Mouse (Mus musculus) embryonic facial prominence, embryonic 12.5 days (tissue): ENCODE measurements around the gene Cpvl. TPM values are rescaled to one million over a fixed set of nuclear protein-coding genes. Genes with fewer than 3 reads are reported as not detected.

Source experiments
- ATAC-seq: fragments of 200-750 bp; cut with Nextera tagmentation; 2 replicates; pipeline ENCODE4 v1.8.0; 2017; ENCODE audit not compliant: insufficient number of reproducible peaks, insufficient read depth, low FRiP score, low TSS enrichment
- H3K27ac ChIP-seq: fragments of 300-500 bp; sonication (generic); 2 replicates; pipeline ENCODE4 v1.5.1; 2016; ENCODE audit warnings: mild to moderate bottlenecking
- H3K27me3 ChIP-seq: fragments of 300-500 bp; sonication (generic); 2 replicates; pipeline ENCODE4 v1.6.1; 2016; ENCODE audit warnings: mild to moderate bottlenecking, moderate library complexity
- H3K36me3 ChIP-seq: fragments of 300-500 bp; sonication (generic); 2 replicates; pipeline ENCODE4 v1.6.1; 2016; ENCODE audit warnings: mild to moderate bottlenecking
- H3K4me1 ChIP-seq: fragments of 300-500 bp; sonication (generic); 2 replicates; pipeline ENCODE4 v1.6.1; 2016
- H3K4me2 ChIP-seq: fragments of 300-500 bp; sonication (generic); replicated peaks from 2 replicates; pipeline ENCODE4 v1.6.1; 2016; ENCODE audit warnings: mild to moderate bottlenecking, moderate library complexity
- H3K4me3 ChIP-seq: fragments of 300-500 bp; sonication (generic); 2 replicates; pipeline ENCODE4 v1.5.1; 2016; ENCODE audit warnings: mild to moderate bottlenecking
- H3K9ac ChIP-seq: fragments of 300-500 bp; sonication (generic); 2 replicates; pipeline ENCODE4 v1.6.1; 2016; ENCODE audit warnings: mild to moderate bottlenecking, moderate library complexity
- H3K9me3 ChIP-seq: fragments of 300-500 bp; sonication (generic); 2 replicates; pipeline ENCODE4 v1.6.1; 2016; ENCODE audit warnings: mild to moderate bottlenecking, moderate library complexity
- WGBS: fragments of 180-500 bp; shearing (Covaris S2); methylation state at CpG from one replicate; pipeline ENCODE4 v1.1.7; 2016; 5-methylcytosine and 5-hydroxymethylcytosine counted together
- polyA plus RNA-seq: library from polyadenylated mRNA; unstranded; fragments of >200 nt; fragmentation: Nextera tagmentation; extraction: Ambion mirVana; gene quantifications from 2 replicates; pipeline ENCODE4 v1.2.1, GENCODE M21; 2016

Cpvl gene
- polyA plus RNA-seq, 1 experiment from 2014 or later: not detected

DNA sequence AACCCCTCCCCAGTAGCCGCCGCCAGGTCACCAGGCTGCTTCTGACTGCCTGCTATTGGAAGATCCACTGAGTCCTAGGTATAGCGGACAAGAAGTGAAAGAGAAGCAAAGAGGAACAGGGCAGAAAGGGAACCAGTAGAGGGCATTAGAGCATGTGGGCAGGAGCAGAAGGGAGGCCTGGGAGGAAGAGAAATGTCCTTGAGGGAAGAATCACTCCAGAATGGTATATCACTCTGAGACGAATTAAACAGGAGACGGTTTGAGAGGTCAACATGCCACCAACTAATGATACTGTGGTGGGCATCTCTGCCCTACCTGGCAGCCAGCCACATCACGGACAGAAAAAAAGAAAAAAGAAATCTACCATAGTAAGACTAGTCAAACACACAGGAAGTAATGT lies 9.9 kb downstream of the Cpvl start:
- H3K4me2 ChIP-seq: no peak overlapping the region
- no peak overlapping the region for H3K9ac ChIP-seq
- no peaks in the 10 kb centered on the region for H3K9me3 ChIP-seq
- H3K36me3 ChIP-seq: no peaks in the 10 kb centered on the region
- H3K27me3 ChIP-seq: no peaks in the 10 kb centered on the region
- no peak for ATAC-seq
- 83% methylated on average over 6 of the region's 6 CpGs for WGBS
- H3K27ac ChIP-seq: no peak overlapping the region
- peaks cover 11% of the 10 kb centered on the region for H3K4me1 ChIP-seq
- no peak overlapping the region for H3K4me3 ChIP-seq

DNA sequence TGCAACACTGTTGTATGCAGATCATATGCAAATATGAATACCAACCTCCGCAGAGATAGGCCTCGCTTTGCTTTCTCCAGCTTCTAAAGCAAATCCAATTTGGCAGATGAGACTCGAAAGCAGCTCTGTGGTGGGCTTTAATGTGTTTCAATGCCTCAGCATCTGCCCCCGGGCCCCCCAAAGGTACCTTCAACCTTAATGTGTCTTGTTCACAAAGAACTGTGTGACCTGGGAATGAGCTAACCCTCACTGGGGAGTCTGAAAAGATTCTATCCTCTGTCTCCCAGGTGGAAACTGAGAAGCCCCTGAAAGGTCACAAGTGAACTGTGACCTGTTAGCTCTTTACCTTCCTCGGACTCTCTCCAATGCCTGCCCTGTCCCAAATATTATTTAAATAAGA lies 11.9 kb downstream of the Cpvl start:
- no peak overlapping the region for H3K9ac ChIP-seq
- no peaks in the 10 kb centered on the region for H3K9me3 ChIP-seq
- H3K36me3 ChIP-seq: no peaks in the 10 kb centered on the region
- no peak for ATAC-seq
- H3K4me2 ChIP-seq: no peak overlapping the region
- H3K27me3 ChIP-seq: no peaks in the 10 kb centered on the region
- WGBS: 67% methylated on average over 5 of the region's 5 CpGs
- H3K27ac ChIP-seq: no peak overlapping the region
- no peak overlapping the region for H3K4me3 ChIP-seq
- peaks cover 19% of the 10 kb centered on the region for H3K4me1 ChIP-seq

DNA sequence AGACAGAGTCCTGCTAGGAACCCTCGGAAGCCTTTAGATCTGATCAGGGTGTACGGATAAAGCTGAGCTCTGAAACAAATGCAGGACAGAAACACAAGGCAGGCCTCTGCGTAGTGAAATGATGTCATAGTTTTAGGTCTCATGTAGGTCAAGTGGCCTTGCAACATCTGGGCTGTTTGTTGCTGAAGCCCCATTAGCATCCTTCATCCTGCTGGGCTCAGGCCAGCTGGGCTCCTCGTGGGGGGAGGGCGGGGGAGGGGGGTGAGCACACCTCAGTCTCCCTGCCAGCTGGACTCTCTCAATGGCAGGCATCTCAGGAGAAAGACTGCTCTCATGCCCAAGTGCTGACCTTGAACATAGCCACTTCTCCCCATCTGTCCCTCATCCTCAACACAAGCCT lies 12.6 kb downstream of the Cpvl start:
- no peak overlapping the region for H3K27ac ChIP-seq

DNA sequence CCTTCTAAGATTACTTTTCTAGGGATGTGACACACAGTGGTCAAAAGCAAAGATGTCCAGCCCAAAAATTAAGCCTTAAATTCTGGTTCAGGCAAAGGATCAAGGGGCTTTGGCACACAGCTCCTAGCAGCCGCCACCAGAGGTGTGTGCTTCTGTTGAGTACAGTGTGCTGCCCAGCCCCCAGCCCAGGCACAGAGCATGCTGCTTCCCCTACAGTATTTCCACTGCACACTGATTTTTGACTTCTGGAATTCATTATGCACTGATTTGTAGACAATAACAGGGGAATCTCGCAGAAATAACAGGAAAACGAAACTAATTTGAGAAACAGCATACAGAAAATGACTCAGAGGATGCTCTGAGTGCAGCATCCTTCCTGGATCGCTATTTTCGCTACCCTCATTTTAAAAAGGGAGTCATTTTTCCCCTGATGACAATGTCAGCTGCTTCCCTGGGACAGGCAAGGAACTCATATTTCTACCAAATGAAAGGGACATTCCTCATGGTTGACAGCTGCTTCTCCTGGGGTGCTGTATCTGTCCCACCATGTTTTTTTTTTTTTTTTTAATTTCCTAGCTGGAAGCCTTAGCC lies 14.5 kb downstream of the Cpvl start:
- Histone ChIP-seq H3K4me3 (no peak overlapping the region), H3K27ac (peak overlapping the region; percentile 61), H3K4me2 (no peak overlapping the region), H3K27me3 (no peaks in the 10 kb centered on the region), H3K9me3 (no peaks in the 10 kb centered on the region), H3K4me1 (peaks cover 19% of the 10 kb centered on the region), H3K36me3 (no peaks in the 10 kb centered on the region), H3K9ac (no peak overlapping the region)
- ATAC-seq: no peak
- WGBS: 42% methylated on average over 5 of the region's 5 CpGs

More for the DNA sequence above, 12.6 kb downstream of the Cpvl start:
- H3K9me3 ChIP-seq: no peaks in the 10 kb centered on the region
- WGBS: 44% methylated on average over 4 of the region's 5 CpGs
- no peak overlapping the region for H3K9ac ChIP-seq
- ATAC-seq: no peak
- no peak overlapping the region for H3K4me3 ChIP-seq
- no peak overlapping the region for H3K4me2 ChIP-seq
- no peaks in the 10 kb centered on the region for H3K36me3 ChIP-seq
- H3K4me1 ChIP-seq: peaks cover 19% of the 10 kb centered on the region
- no peaks in the 10 kb centered on the region for H3K27me3 ChIP-seq

DNA sequence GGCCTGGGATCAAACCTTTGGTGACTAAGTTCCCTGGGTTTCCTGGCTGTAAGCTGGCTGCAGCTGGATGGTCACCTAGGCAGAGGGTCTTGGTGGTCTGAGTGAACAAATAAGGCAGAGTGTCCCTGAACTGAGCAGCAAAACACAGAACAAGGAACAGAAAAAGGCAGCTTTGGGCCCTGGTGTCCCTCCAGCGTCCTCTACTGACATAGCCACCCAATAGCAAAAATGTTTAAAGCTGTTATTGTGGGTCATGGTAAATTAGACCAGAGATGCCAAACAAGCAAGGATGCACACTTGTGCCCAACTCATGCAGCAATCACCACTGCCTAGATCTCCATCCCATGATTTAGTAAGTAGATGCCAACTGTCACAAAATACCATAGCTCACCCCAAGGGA lies 16.5 kb downstream of the Cpvl start:
- Histone ChIP-seq H3K36me3 (no peaks in the 10 kb centered on the region), H3K4me3 (no peak overlapping the region), H3K27me3 (no peaks in the 10 kb centered on the region), H3K9ac (no peak overlapping the region), H3K4me2 (no peak overlapping the region), H3K4me1 (peaks cover 19% of the 10 kb centered on the region), H3K27ac (no peak overlapping the region), H3K9me3 (no peaks in the 10 kb centered on the region)
- ATAC-seq: no peak
- WGBS: 58% methylated on average over 1 of the region's 1 CpGs

DNA sequence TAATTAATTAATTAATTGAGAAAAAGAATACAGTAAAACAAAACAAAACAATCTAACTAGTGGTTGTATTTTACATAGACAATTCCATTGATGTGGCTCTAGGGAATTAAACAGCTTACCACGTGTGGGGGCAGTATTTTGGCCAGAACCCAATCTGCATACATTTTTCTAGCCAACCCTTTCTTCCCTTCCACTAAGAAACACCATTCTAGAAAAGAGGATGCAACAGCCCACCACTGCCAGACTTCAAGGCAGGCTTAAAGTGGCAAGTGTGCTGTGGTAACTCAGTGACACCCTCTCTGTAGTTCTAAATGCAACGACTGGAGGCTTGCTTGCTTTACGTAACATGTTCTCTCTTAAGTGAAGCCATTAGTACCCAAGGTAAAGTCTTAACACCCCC lies 18.6 kb downstream of the Cpvl start:
- Histone ChIP-seq H3K4me1 (peaks cover 19% of the 10 kb centered on the region), H3K4me2 (no peak overlapping the region), H3K4me3 (no peak overlapping the region), H3K27me3 (no peaks in the 10 kb centered on the region), H3K36me3 (no peaks in the 10 kb centered on the region), H3K9me3 (no peaks in the 10 kb centered on the region), H3K27ac (no peak overlapping the region), H3K9ac (no peak overlapping the region)
- 63% methylated on average over 3 of the region's 3 CpGs for WGBS
- no peak for ATAC-seq

DNA sequence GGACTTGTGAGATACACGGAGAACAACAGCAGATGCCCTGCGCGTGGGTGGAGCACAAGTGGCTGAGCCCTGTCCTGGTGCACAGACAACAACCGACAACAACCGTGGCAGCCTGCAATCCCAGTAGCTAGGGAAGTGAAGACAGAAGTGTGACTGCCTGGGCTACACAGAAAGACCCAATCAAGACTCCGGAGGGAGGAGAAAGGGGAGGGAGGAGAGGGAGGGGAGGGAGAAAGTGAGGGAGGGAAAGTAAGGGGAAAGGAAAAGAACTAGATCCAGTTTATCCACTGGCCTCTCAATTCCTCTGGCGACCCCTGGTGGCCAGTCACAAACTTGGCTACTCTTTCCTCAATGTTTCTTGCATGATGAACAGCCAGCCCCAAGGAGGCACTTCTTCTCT lies 20.1 kb downstream of the Cpvl start:
- peaks cover 13% of the 10 kb centered on the region for H3K4me1 ChIP-seq
- H3K9ac ChIP-seq: no peak overlapping the region
- H3K4me2 ChIP-seq: peak overlapping the region; percentile 38
- ATAC-seq: peak; percentile 47; the same call in 1 of the 2 replicates
- no peaks in the 10 kb centered on the region for H3K36me3 ChIP-seq
- H3K9me3 ChIP-seq: no peaks in the 10 kb centered on the region
- no peak overlapping the region for H3K4me3 ChIP-seq
- H3K27me3 ChIP-seq: no peaks in the 10 kb centered on the region
- 14% methylated on average over 7 of the region's 7 CpGs for WGBS
- no peak overlapping the region for H3K27ac ChIP-seq

DNA sequence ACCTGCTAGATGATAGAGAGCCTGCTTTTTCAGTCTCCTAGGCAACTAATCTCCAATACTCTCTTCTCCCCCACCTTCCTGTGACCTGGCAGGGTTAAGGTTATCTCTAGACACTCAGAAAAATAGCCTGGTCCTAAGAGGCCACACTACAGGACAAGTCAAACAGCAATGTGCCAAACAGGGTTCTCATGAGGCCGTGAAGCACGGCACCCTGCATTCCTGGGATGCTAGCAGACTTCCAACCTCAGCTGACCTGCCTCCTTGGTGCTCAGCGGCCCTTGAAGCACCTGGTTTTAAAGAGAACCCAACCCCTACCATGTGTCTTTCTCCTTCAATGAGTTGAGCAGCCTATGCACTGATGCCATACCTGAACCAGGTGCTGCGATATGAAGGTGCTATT lies 22.0 kb downstream of the Cpvl start:
- Histone ChIP-seq H3K4me2 (no peak overlapping the region), H3K27ac (no peak overlapping the region), H3K4me3 (no peak overlapping the region), H3K27me3 (no peaks in the 10 kb centered on the region), H3K9ac (no peak overlapping the region), H3K9me3 (no peaks in the 10 kb centered on the region), H3K36me3 (no peaks in the 10 kb centered on the region), H3K4me1 (peaks cover 6% of the 10 kb centered on the region)
- ATAC-seq: no peak
- WGBS: 69% methylated on average over 4 of the region's 4 CpGs

DNA sequence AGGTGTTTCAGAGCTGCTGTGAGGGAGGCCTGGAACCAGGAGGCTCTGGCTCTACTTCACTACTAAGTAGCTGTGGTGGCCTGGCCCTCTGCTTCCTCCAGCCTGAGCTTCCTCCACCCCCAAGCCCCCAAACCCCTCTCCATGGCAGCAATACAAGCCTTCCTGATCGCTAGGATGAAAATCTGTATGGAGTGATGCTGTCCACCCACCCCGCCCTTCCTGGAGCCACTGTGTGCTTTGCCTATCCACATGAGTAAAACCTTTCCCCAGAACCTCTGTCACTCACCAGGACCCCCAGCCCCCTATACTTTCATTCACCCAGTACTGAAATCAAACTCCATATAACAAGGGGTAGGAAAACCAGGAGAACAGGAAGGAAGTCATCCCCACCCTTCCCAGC lies 22.6 kb downstream of the Cpvl start:
- H3K9me3 ChIP-seq: no peaks in the 10 kb centered on the region
- H3K4me3 ChIP-seq: no peak overlapping the region
- no peaks in the 10 kb centered on the region for H3K36me3 ChIP-seq
- H3K4me2 ChIP-seq: no peak overlapping the region
- no peak overlapping the region for H3K27ac ChIP-seq
- no peak for ATAC-seq
- H3K27me3 ChIP-seq: no peaks in the 10 kb centered on the region
- H3K9ac ChIP-seq: no peak overlapping the region
- peaks cover 12% of the 10 kb centered on the region for H3K4me1 ChIP-seq
- WGBS: 78% methylated on average over 2 of the region's 2 CpGs

DNA sequence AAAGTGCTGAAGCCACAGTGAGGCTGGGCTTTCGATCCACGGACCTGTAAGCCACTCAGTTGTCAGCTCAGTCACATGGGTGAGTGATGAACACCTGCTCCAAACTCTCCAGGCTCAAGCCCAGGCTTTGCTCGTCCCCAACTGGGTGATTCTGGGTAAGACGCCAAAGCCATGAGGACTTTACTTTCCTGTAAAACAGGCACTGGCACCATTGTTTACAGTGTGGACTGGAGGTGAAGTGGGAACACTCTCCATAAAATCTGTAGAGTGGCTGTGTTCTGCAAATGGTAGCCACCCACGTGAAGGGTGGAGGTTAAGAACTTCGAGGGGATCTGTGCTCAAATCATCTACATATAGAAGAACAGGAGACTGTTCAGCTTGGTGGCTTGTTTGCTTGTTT lies 23.2 kb downstream of the Cpvl start:
- WGBS: 78% methylated on average over 6 of the region's 6 CpGs
- no peaks in the 10 kb centered on the region for H3K27me3 ChIP-seq

DNA sequence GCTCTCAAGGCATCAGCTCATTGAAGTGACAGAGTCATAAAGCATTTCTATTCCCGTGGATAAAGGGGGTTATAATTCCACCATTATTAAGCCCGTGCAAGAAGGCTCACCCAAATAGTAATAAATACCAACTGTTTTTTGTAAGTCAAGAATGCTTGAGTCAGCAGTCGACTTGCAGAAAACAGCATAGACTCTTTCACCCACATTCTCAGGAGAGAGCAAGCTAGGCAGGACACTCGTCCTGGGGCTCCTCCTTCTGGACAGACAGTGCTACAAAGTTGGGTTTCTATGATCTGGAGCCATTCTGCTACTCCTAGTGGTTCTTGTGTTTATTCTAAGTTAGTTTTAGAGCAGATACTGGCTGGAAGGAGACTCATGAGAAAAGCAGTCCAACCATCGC lies 24.4 kb downstream of the Cpvl start:
- Histone ChIP-seq H3K27ac (no peak overlapping the region), H3K36me3 (no peaks in the 10 kb centered on the region), H3K4me2 (no peak overlapping the region), H3K9ac (no peak overlapping the region), H3K4me1 (peaks cover 25% of the 10 kb centered on the region), H3K27me3 (no peaks in the 10 kb centered on the region), H3K9me3 (no peaks in the 10 kb centered on the region), H3K4me3 (no peak overlapping the region)
- WGBS: 34% methylated on average over 5 of the region's 5 CpGs
- no peak for ATAC-seq

More for the DNA sequence above, 23.2 kb downstream of the Cpvl start:
- no peak for ATAC-seq
- no peaks in the 10 kb centered on the region for H3K9me3 ChIP-seq
- no peaks in the 10 kb centered on the region for H3K36me3 ChIP-seq
- H3K4me2 ChIP-seq: no peak overlapping the region
- H3K4me3 ChIP-seq: no peak overlapping the region
- no peak overlapping the region for H3K27ac ChIP-seq
- peaks cover 18% of the 10 kb centered on the region for H3K4me1 ChIP-seq
- H3K9ac ChIP-seq: no peak overlapping the region

DNA sequence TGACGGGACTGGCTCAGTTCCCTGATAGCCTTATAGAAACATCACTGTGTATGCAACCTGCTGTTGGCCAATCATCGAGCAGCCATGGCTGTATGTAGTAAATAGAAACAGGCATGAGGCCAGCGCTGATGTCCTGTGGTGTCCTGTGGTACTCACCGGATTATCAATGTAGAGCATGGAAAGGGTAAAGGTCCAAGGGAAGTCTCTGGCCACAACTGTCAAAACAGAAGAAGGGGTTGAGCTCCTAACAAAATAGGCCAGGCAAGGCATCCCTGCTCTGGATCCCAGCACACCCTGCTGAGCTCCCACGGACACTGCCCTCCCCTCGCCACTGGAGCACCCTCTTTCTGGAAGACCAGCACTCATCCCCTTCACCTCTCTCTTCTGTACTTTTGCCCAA lies 25.1 kb downstream of the Cpvl start:
- H3K4me1 ChIP-seq: peaks cover 31% of the 10 kb centered on the region
- ATAC-seq: no peak
- 91% methylated on average over 6 of the region's 6 CpGs for WGBS

DNA sequence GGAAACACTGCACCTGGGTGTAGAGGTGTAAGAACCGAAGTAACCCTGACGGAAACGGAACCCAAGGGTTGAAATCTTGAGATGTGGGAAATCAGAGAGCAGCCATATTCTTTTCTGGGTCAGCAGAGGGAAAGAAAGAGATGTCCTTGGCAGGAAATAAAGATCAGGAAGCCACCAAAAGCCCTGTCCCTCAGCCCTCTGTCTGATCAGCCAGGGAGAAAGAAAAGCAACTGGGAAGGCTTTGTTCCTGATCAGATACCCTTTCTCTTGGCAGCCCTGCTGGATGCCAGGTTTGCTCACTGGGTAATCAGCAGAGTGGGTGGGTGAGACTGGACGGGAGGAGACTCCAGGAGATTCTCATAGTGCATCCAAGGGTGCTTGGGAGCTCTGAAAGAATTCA lies 27.1 kb downstream of the Cpvl start:
- H3K9me3 ChIP-seq: no peaks in the 10 kb centered on the region
- 63% methylated on average over 4 of the region's 4 CpGs for WGBS
- H3K36me3 ChIP-seq: no peaks in the 10 kb centered on the region
- H3K27ac ChIP-seq: peak overlapping the region; percentile 55
- no peak overlapping the region for H3K9ac ChIP-seq
- no peak for ATAC-seq
- H3K27me3 ChIP-seq: no peaks in the 10 kb centered on the region
- no peak overlapping the region for H3K4me2 ChIP-seq
- H3K4me3 ChIP-seq: no peak overlapping the region
- peaks cover 31% of the 10 kb centered on the region for H3K4me1 ChIP-seq

More for the DNA sequence above, 25.1 kb downstream of the Cpvl start:
- Histone ChIP-seq H3K4me3 (no peak overlapping the region), H3K9ac (no peak overlapping the region), H3K9me3 (no peaks in the 10 kb centered on the region), H3K36me3 (no peaks in the 10 kb centered on the region), H3K4me2 (no peak overlapping the region), H3K27me3 (no peaks in the 10 kb centered on the region), H3K27ac (no peak overlapping the region)
